Mouse (Mus musculus): ENCODE results near the gene Olfr223.
A peak's percentile ranks its signal among the peaks of the same experiment; 100 is the strongest.
"Not testable (repeated sequence)": the region's sequence is repeated elsewhere in the genome, so short reads cannot be mapped to it uniquely, and the experiment has no call there.

Olfr223 gene

GRCm38 (mm10) chr11:59596950-59597349 is 3.9 kb upstream of the Olfr223 start:
- DNase-seq (ENCODE audit: low spot score in 2 of 2) = no peak

DNA sequence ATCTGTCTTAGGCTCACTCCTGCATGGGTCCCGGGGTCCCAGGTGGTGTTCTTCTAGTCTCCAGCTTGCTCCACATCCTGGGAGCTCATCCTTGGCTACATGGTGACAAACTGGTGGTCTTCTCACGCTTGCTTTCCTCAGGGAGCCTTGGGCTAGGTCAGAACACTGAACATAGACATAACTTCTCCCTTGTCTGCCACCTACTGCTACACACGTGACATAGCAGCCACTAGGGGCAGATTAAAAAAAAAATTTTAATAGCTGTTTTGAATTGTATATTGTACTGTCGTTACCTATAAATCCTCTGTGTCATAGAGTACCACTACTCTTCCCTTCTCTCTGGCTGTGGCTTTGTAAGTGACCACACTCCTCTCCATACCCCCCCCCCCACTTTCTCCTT is 3.0 kb upstream of the Olfr223 start:
- DNase-seq (ENCODE audit: low spot score in 2 of 2) = no peak

DNA sequence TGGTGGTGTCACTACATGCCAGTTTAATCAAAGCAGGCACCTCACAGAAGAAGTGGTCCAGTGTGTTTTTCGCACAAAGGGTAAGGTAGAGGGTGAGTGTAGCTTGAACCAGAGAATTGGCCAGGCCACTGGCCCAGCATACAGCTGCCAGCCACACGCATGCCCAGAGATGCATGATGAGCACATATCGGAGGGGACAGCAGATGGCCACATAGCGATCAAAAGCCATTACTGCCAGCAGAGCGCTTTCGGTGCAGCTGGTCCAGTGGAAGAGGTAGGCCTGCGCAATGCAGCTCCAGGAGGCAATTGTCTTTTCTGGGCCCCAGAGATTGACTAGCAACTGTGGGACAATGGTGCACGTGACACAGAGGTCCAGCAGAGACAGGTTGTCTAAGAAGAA is 3.6 kb downstream of the Olfr223 start:
- DNase-seq (ENCODE audit: low spot score in 2 of 2) = no peak

- no peak for DNase-seq (ENCODE audit: low spot score in 2 of 2)
These were observed 8.6 kb downstream of the Olfr223 start for GRCm38 (mm10) chr11:59584539-59584938.

GRCm38 (mm10) chr11:59576135-59576534 is 17.0 kb downstream of the Olfr223 start, which contains the start of gene Olfr222:
Gene Olfr222, minus strand, starts transcription at chr11:59576235.
- DNase-seq (ENCODE audit: low spot score in 2 of 2) = not testable (repeated sequence)

DNA sequence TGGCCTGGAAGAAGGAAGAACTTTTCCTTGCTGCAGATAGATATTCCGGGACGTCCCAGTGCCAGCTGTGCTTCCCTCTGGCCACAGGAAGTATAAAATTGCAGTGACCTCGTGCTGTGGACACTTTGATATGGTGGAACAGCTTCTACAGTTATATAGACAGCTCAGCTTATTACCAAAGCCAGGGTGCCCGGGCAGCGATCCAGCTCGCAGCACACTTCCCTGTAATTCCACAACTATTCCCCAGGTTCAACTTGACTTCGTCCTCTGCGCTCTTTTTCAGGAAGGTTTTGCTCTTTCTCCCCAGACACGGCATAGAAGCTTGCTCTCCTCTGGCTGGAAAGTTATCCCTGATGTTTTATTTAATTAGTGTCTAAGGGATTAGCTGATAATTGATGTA is 17.4 kb downstream of the Olfr223 start:
- DNase-seq (ENCODE audit: low spot score in 2 of 2) = peak in 1 of 2 experiments; percentile 25

GRCm38 (mm10) chr11:59569306-59569705 is 23.8 kb downstream of the Olfr223 start:
- DNase-seq (ENCODE audit: low spot score in 2 of 2) = no peak

GRCm38 (mm10) chr11:59562837-59563236 is 30.3 kb downstream of the Olfr223 start:
- DNase-seq (ENCODE audit: low spot score in 2 of 2) = no peak

- DNase-seq (ENCODE audit: low spot score in 2 of 2) = no peak
These were observed 30.8 kb downstream of the Olfr223 start for GRCm38 (mm10) chr11:59562336-59562735.

DNA sequence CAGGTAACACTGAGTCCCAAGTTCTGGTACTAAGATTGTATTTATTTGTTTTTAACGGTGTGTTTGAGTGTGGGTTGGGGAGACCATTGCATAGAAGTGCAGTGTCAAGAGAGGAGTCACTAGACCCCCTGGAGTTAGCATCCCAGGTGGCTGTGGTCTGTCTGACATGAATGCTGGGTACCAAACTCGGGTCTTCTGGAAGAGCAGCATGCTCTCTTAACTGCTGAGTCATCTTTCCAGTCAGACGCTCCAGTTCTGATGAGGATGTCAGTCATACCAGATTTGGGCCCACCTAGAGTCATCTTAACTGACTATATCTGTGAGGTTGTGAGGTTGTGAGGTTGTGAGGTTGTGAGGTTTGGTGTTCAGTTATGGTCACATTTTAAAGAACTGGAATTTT is 32.2 kb downstream of the Olfr223 start:
- no peak for DNase-seq (ENCODE audit: low spot score in 2 of 2)

DNA sequence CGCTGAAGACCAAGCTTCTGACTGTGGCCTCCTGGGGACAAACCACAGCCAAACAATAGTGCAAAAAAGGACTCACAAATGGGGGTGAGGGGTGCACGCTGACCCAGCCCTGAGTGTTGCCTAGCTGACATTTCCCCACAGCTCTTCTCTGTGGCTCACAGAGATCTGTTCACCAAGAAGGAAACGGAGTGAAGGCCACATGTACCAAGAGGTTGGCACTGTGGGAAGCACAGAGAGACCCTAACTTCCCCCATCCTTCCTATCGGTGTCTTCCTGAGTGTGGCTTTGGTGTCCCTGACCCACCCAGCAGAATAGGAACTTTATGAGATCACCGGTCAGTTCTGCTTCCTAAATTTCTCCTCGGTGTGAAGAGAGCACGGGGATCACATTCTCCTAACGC is 38.6 kb downstream of the Olfr223 start:
- DNase-seq (ENCODE audit: low spot score in 2 of 2) = no peak

- no peak for DNase-seq (ENCODE audit: low spot score in 2 of 2)
These were observed 39.0 kb downstream of the Olfr223 start for GRCm38 (mm10) chr11:59554127-59554526.

- no peak for DNase-seq (ENCODE audit: low spot score in 2 of 2)
These were observed 49.1 kb downstream of the Olfr223 start for GRCm38 (mm10) chr11:59544005-59544404.

- no peak for DNase-seq (ENCODE audit: low spot score in 2 of 2)
These were observed 49.7 kb downstream of the Olfr223 start for GRCm38 (mm10) chr11:59543376-59543775.

DNA sequence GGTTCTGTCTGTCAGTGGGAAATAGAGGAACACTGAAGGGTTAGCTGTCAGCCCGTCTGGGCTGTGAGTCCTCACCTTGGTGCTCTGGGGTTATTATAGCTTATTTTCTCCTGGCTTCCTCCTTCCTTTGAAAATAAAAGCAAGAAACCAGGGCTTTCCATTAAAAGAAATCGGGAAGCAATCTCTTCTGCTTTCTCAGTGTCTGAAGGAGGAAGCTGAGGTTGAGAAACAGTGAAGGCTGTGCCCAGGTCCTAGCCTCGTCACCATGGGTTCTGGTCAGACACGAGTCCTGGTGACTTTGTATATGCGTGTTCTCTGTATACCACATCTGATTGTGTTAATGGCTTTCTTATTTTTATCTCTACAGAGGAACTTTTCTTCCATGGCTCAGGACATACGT is 50.6 kb downstream of the Olfr223 start:
- no peak for DNase-seq (ENCODE audit: low spot score in 2 of 2)

DNA sequence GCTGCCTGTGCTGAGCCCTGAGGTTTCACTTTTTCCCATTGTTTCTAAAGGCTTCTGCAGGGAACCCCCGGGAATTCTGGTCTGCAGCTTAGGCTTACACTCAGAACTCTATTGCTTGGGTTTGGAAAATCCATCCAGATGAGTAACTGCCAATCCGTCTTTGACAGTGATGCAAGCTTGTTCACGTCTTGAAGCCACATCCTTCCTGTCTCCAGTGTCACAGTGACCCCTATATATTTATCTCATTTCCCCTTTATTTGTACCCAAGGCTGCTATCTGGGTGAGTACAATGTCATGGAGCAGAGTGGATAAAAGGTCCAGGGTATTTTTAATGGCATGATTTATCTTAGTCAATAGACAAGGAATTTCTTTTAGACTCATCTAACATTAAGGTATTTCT is 51.8 kb downstream of the Olfr223 start, which contains the start of gene Nlrp3:
TSS of gene Nlrp3 (plus strand) at position 245 of the 400 bp plus-strand sequence.
- no peak for DNase-seq (ENCODE audit: low spot score in 2 of 2)

DNA sequence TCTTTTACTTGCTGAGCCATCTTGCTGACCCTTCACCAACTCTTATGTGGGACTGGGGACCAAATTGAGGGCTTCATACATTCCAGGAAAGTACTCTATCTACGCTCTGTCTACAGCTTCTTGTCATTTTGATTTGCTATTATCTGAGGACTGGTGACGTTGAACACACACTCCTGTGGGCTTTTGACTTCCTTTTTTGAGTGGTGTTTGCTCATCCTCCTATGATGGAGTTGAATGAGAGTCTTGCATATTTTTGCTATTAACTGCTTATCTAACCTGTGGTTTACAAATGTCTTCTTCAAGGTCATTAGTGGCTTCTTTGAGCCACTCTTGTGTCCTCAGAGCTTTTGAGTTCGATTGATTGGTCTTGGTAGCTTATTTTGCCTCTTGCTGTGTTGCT is 53.0 kb downstream of the Olfr223 start:
- DNase-seq (ENCODE audit: low spot score in 2 of 2) = no peak
